ENCODE assay signal across 8 mouse cellular contexts in genomic region chr4:138454571-138455140, GRCm38 (mm10). TPM values are rescaled to one million over a fixed set of nuclear protein-coding genes. Genes with fewer than 3 reads are reported as not detected.
DNase-seq lines count a peak whose midpoint lies in the region; ATAC-seq lines count a peak whose summit lies in the region.

No protein-coding gene starts in this region.

- H3K9ac ChIP-seq in hindbrain, embryonic 16.5 days (ENCODE audit: low read depth, low read length) = peak overlapping the region; percentile 97
- H3K9ac ChIP-seq in stomach, embryonic 14.5 days (replicated peaks; ENCODE audit: low read depth, low read length) = peak overlapping the region; percentile 85

- H3K36me3 ChIP-seq in hindbrain, embryonic 16.5 days (ENCODE audit: control insufficient read depth, insufficient read depth, low read length) = no peaks in the 10 kb centered on the region
- peaks cover 17% of the 10 kb centered on the region; the same call in 1 of the 2 replicates for H3K36me3 ChIP-seq in midbrain, embryonic 10.5 days
- no peaks in the 10 kb centered on the region for H3K36me3 ChIP-seq in stomach, embryonic 14.5 days (ENCODE audit: control insufficient read depth, insufficient read depth, low read length)

- H3K4me1 ChIP-seq in hindbrain, embryonic 16.5 days (ENCODE audit: control insufficient read depth, insufficient read depth, low read depth, low read length) = peaks cover 39% of the 10 kb centered on the region
- peaks cover 82% of the 10 kb centered on the region for H3K4me1 ChIP-seq in midbrain, embryonic 10.5 days
- peaks cover 15% of the 10 kb centered on the region; the same call in 1 of the 2 replicates for H3K4me1 ChIP-seq in stomach, embryonic 14.5 days (ENCODE audit: control insufficient read depth, insufficient read depth, low read length)

- H3K27ac ChIP-seq in hindbrain, embryonic 16.5 days (ENCODE audit: low read depth, low read length) = peak overlapping the region; percentile 96
- peak overlapping the region; percentile 97 for H3K27ac ChIP-seq in midbrain, embryonic 10.5 days (replicated peaks)
- peak overlapping the region; percentile 82 for H3K27ac ChIP-seq in stomach, embryonic 14.5 days (ENCODE audit: low read length)

- H3K4me3 ChIP-seq in hindbrain, embryonic 16.5 days (ENCODE audit: low read length) = peak overlapping the region; percentile 98
- H3K4me3 ChIP-seq in midbrain, embryonic 10.5 days = peak overlapping the region; percentile 96
- H3K4me3 ChIP-seq in stomach, embryonic 14.5 days (ENCODE audit: low read depth, low read length) = peak overlapping the region; percentile 92

- intact Hi-C loops in left cerebral cortex, postnatal 10 days (cut with DNase I) = no loop called here

- peak; percentile 55 for ATAC-seq in hindbrain, embryonic 16.5 days
- peak; percentile 10; the same call in 1 of the 2 replicates for ATAC-seq in stomach, embryonic 14.5 days (ENCODE audit: insufficient number of reproducible peaks, insufficient read depth, low FRiP score, low read depth)

- no peaks in the 10 kb centered on the region for H3K9me3 ChIP-seq in hindbrain, embryonic 16.5 days (ENCODE audit: control insufficient read depth, low read length)
- H3K9me3 ChIP-seq in midbrain, embryonic 10.5 days (replicated peaks) = no peaks in the 10 kb centered on the region
- H3K9me3 ChIP-seq in stomach, embryonic 14.5 days (ENCODE audit: control insufficient read depth, low read depth, low read length) = no peaks in the 10 kb centered on the region

- H3K27me3 ChIP-seq in hindbrain, embryonic 16.5 days (replicated peaks; ENCODE audit: control insufficient read depth, insufficient read depth, low read length) = no peaks in the 10 kb centered on the region
- peaks cover 84% of the 10 kb centered on the region for H3K27me3 ChIP-seq in midbrain, embryonic 10.5 days (ENCODE audit: low read depth, poor library complexity, severe bottlenecking)
- H3K27me3 ChIP-seq in stomach, embryonic 14.5 days (ENCODE audit: control insufficient read depth, insufficient read depth, low read length) = no peaks in the 10 kb centered on the region

- peak overlapping the region; percentile 92 for H3K4me2 ChIP-seq in hindbrain, embryonic 16.5 days (ENCODE audit: low read length)
- peak overlapping the region; percentile 91 for H3K4me2 ChIP-seq in stomach, embryonic 14.5 days (replicated peaks; ENCODE audit: low read depth, low read length)

- 1% methylated on average over 73 of the region's 78 CpGs for WGBS in hindbrain, embryonic 16.5 days
- under 1% methylated on average over 74 of the region's 78 CpGs for WGBS in midbrain, embryonic 10.5 days
- WGBS in stomach, embryonic 14.5 days = 1% methylated on average over 76 of the region's 78 CpGs

- DNase-seq in layer of hippocampus, adult 11-12 months (ENCODE audit: low spot score) = peak; percentile 69
- no peak for DNase-seq in layer of hippocampus, adult 9-10 months (ENCODE audit: low spot score)
- peak; percentile 67 for DNase-seq in cerebellum, adult 9-10 months
- peak; percentile 54 to 64 for DNase-seq in frontal cortex, postnatal 14 days (ENCODE audit: low spot score in 2 of 2)
- DNase-seq in left cerebral cortex, postnatal 10 days (ENCODE audit: extremely low spot score in 1 of 2, low spot score in 2 of 2) = peak; percentile 71 to 89
- peak; percentile 81 for DNase-seq in midbrain, embryonic 10.5 days (ENCODE audit: low spot score)

RNA-seq across cellular contexts. Expression of gene Camk2n1, which starts 0.5 kb away (rescaled TPM):
- polyA plus RNA-seq in hindbrain, embryonic 16.5 days (2015; fragmentation: Nextera tagmentation; extraction: Ambion mirVana) = 15.5 and 16.7 TPM in 2 replicates
- total RNA-seq in left cerebral cortex, postnatal 10 days (2021) = 100 to 1,000 TPM; 377 to 385 TPM
- 3.3 and 3.9 TPM in 2 replicates for polyA plus RNA-seq in midbrain, embryonic 10.5 days (2016; fragmentation: Nextera tagmentation; extraction: Ambion mirVana)
- 4.0 and 5.1 TPM in 2 replicates for polyA plus RNA-seq in stomach, embryonic 14.5 days (2014; fragmentation: Nextera tagmentation; extraction: Ambion mirVana)

RNA-seq across cellular contexts. Expression of gene Mul1, which starts 20.2 kb away (rescaled TPM):
- 21.6 and 23.7 TPM in 2 replicates for polyA plus RNA-seq in hindbrain, embryonic 16.5 days (2015; fragmentation: Nextera tagmentation; extraction: Ambion mirVana)
- total RNA-seq in left cerebral cortex, postnatal 10 days (2021) = 10 to 100 TPM; 41.9 to 46.8 TPM
- 19.2 and 22.3 TPM in 2 replicates for polyA plus RNA-seq in midbrain, embryonic 10.5 days (2016; fragmentation: Nextera tagmentation; extraction: Ambion mirVana)
- 17.6 and 19.4 TPM in 2 replicates for polyA plus RNA-seq in stomach, embryonic 14.5 days (2014; fragmentation: Nextera tagmentation; extraction: Ambion mirVana)

RNA-seq across cellular contexts. Expression of gene Fam43b, which starts 58.3 kb away (rescaled TPM):
- polyA plus RNA-seq in hindbrain, embryonic 16.5 days (2015; fragmentation: Nextera tagmentation; extraction: Ambion mirVana) = 16.6 and 17.3 TPM in 2 replicates
- total RNA-seq in left cerebral cortex, postnatal 10 days (2021) = 10 to 100 TPM; 33.5 to 39.5 TPM
- 0.06 TPM in 1 of 2 replicates, not detected in the other for polyA plus RNA-seq in midbrain, embryonic 10.5 days (2016; fragmentation: Nextera tagmentation; extraction: Ambion mirVana)
- 0.17 and 0.25 TPM in 2 replicates for polyA plus RNA-seq in stomach, embryonic 14.5 days (2014; fragmentation: Nextera tagmentation; extraction: Ambion mirVana)

Comparison
In these comparisons a context has a peak if more than half of its experiments do, and no peak if none do; other contexts are left out.
1. RNA of gene Fam43b, which starts 58.3 kb away (polyA plus RNA-seq): 16.6 to 17.3 TPM in hindbrain, embryonic 16.5 days; 0.17 to 0.25 TPM in stomach, embryonic 14.5 days and 0.06 TPM in midbrain, embryonic 10.5 days; every median in the first group is over 10 times any median in the second.
2. Peak in every context shown above with its lines, with median percentiles within 50 percentile points of each other: H3K27ac ChIP-seq and H3K4me3 ChIP-seq.